Mouse (Mus musculus) CH12.LX (cell line): ENCODE measurements around the gene Slc15a4.

ENCODE experiments used
- BHLHE40 ChIP-seq: IDR thresholded peaks from 2 replicates; pipeline ENCODE4 v1.6.1; 2011; ENCODE audit warnings: mild to moderate bottlenecking, low read depth, low read length, improper control_type of control experiment
- CTCF ChIP-seq, 2 experiments: IDR thresholded peaks in 1 of 2; conservative IDR thresholded peaks in 1 of 2; 2 replicates each; pipeline ENCODE4 v1.5.1; 2011 to 2012; ENCODE audit warnings: low read depth in 2 of 2, low read length in 2 of 2, improper control_type of control experiment in 1 of 2, inconsistent platforms in 1 of 2, mild to moderate bottlenecking in 1 of 2, moderate library complexity in 1 of 2
- ELF1 ChIP-seq: IDR thresholded peaks from 2 replicates; pipeline ENCODE4 v1.6.1; 2014; ENCODE audit warnings: low read depth, mild to moderate bottlenecking, inconsistent platforms, low read length, improper control_type of control experiment
- EP300 ChIP-seq: IDR thresholded peaks from 2 replicates; pipeline ENCODE4 v1.6.1; 2011; ENCODE audit warnings: low read length, improper control_type of control experiment
- ETS1 ChIP-seq: conservative IDR thresholded peaks from 2 replicates; pipeline ENCODE4 v1.6.1; 2012; ENCODE audit warnings: low read depth, mild to moderate bottlenecking, inconsistent platforms, low read length, improper control_type of control experiment, moderate library complexity
- MAX ChIP-seq: IDR thresholded peaks from 2 replicates; pipeline ENCODE4 v1.6.1; 2011; ENCODE audit warnings: low read length, improper control_type of control experiment
- MEF2A ChIP-seq: IDR thresholded peaks from 2 replicates; pipeline ENCODE4 v1.6.1; 2014; ENCODE audit warnings: low read depth, mild to moderate bottlenecking, inconsistent platforms, low read length, improper control_type of control experiment, borderline replicate concordance
- MYC ChIP-seq: IDR thresholded peaks from 2 replicates; pipeline ENCODE4 v1.6.1; 2011; ENCODE audit warnings: low read depth, mild to moderate bottlenecking, improper control_type of control experiment, low read length
- POLR2A ChIP-seq: IDR thresholded peaks from 2 replicates; pipeline ENCODE4 v1.6.1; 2011; ENCODE audit warnings: low read depth, mild to moderate bottlenecking, improper control_type of control experiment, low read length
- TCF12 ChIP-seq: IDR thresholded peaks from 2 replicates; pipeline ENCODE4 v1.6.1; 2014; ENCODE audit warnings: low read depth, mild to moderate bottlenecking, inconsistent platforms, low read length, improper control_type of control experiment
- USF1 ChIP-seq: IDR thresholded peaks from 2 replicates; pipeline ENCODE4 v1.6.1; 2014; ENCODE audit warnings: low read depth, mild to moderate bottlenecking, inconsistent platforms, low read length, improper control_type of control experiment
- ZKSCAN1 ChIP-seq: IDR thresholded peaks from 2 replicates; pipeline ENCODE4 v1.6.1; 2012; ENCODE audit warnings: low read depth, inconsistent platforms, low read length, improper control_type of control experiment, borderline replicate concordance
- ZNF384 ChIP-seq: IDR thresholded peaks from 2 replicates; pipeline ENCODE4 v1.6.1; 2012; ENCODE audit warnings: low read depth, low read length, improper control_type of control experiment, inconsistent platforms

DNA sequence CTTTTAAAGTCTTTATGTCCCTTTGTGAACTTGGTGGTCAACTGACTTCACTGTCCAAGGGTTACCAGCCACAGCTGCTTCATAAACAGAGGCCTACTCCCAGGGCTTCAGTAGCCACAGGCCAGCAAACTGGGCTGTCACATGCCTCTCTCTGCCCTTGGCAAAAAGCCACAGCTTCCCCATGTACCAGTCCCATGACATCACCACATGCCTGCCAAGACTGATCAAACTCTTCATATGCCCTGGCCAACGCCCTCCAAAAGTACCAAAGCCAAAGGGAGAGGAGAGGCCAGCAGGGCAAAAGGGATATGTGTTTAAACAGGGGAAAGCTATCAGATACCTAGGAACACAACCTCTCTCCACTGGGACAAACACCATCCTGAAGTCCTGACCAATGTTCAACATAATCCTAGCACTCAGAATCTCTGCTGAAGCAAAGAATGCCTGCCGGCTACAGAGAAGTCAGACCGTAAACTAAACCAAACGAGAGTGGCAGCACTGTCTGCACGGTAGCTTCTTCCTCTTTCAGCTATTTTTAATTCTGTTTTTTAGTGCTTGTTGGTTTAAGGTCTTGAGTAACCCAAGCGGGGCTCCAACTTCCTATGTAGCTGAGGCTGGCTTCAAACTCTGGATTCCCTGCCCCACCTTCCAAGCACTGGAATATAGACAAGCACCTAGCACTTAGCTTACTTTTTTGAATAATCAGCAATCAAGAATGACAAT, 21.7 kb downstream of the Slc15a4 start:
- TF ChIP-seq POLR2A, result no peak
- no peak; the same call in 1 of the 2 replicates for TF ChIP-seq MAX
- TF ChIP-seq BHLHE40, result peak; percentile 42; the same call in 1 of the 2 replicates
- TF ChIP-seq MYC, result no peak
- TF ChIP-seq EP300, result peak; percentile 25; the same call in 1 of the 2 replicates
- TF ChIP-seq ELF1, result 0 out of 2 replicates have a peak, but pooled peaks have one; percentile 47
- peak; percentile 32; the same call in 1 of the 2 replicates for TF ChIP-seq ETS1
- TF ChIP-seq ZKSCAN1, result no peak
- no peak for TF ChIP-seq CTCF (conservative IDR thresholded peaks at IDR 0.05 in 1 of 2, IDR thresholded peaks at IDR 0.05 in 1 of 2; ENCODE audit: low read depth in 2 of 2, low read length in 2 of 2)
- TF ChIP-seq TCF12, result no peak; the same call in 1 of the 2 replicates
- TF ChIP-seq USF1, result no peak
- no peak for TF ChIP-seq ZNF384
- TF ChIP-seq MEF2A, result 0 out of 2 replicates have a peak, but pooled peaks have one; percentile 41
